Mouse (Mus musculus) gastrocnemius, adult 2 months (tissue): ENCODE results near the gene Nfib. TPM values are rescaled to one million over a fixed set of nuclear protein-coding genes. Genes with fewer than 3 reads are reported as not detected.

ENCODE experiments used
- DNase-seq: peaks from one replicate; pipeline ENCODE4 v3.0.0; 2022
- H3K27ac ChIP-seq: fragments of 200-600 bp; 2 replicates; pipeline ENCODE4 v1.8.1; 2022; ENCODE audit warnings: mild to moderate bottlenecking
- H3K4me3 ChIP-seq: fragments of 200-600 bp; 2 replicates; pipeline ENCODE4 v1.8.1; 2022; ENCODE audit warnings: mild to moderate bottlenecking, moderate library complexity
- CTCF ChIP-seq: fragments of 200-600 bp; IDR thresholded peaks from 2 replicates; pipeline ENCODE4 v1.8.1; 2022; ENCODE audit warnings: antibody characterized with exemption, mild to moderate bottlenecking, moderate library complexity
- intact Hi-C: fragments of 180-260 bp; cut with DNase I; formaldehyde crosslinking; loops from one replicate; pipeline ENCODE4 v1.15.1; 2025
- total RNA-seq, 2 experiments: library from RNA; stranded (reverse); gene quantifications; 2 replicates each; pipeline ENCODE4 v1.2.3; 2021

Nfib gene
- total RNA-seq, 2 experiments from 2014 or later, result 67.9 to 93.6 TPM

- no peak for DNase-seq
- TF ChIP-seq CTCF, result no peak
- intact Hi-C loops, result no loop called here
- H3K4me3 ChIP-seq, result no peak overlapping the region
- H3K27ac ChIP-seq, result no peak overlapping the region
Measured at GRCm38 (mm10) chr4:82518132-82518531, 187.4 kb downstream of the Nfib start.

DNA sequence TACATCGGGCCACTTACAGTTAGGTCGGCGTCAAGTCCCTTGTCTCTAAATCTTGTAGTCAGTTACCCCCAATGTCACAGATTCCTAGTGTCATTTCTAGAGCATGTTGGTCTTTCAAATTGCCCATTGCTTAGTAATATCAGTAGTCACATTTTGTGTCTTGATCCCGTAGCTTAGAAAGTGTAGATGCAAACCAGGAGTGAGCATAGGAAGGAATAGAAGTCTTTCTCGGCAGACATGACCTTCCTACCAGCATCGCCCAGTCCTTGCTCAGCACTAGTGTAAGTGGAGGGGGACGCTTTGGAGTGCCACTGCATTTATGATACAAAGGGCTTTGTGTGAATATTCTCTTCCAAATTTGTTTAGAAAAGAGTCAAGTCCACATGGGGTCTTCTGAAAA lies 188.2 kb downstream of the Nfib start:
- no peak for DNase-seq
- intact Hi-C loops, result no loop called here
- Histone ChIP-seq H3K4me3 (no peak overlapping the region), H3K27ac (peak overlapping the region; percentile 94; the same call in 1 of the 2 replicates)
- TF ChIP-seq CTCF, result no peak

DNA sequence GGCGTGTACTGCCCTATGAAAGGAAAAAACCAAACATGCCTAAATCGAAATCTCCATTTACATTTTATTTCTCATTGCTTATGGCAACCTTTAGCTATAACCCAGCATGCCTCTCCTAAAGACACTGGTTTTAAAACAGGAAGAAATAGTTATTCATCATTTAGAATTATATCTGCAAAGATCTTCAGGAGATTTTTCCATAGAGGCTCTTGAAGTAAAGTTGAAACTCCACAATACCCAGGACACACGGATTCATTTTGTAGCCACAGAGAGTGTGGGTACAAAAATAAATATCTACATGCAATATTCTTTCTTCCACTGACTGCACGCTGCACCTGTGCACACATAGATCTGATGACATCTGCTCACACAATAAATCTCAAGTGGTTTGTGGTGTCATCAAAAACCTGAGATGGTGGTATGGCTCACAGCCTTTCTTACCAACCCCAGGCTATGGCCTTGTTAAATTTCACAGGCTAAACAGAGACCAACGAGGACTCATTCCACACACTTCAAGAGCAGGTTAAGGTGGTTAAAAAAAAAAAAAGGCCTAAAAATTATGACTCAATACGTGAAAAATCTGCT lies 189.2 kb downstream of the Nfib start:
- peak; percentile 25 for DNase-seq
- TF ChIP-seq CTCF, result no peak
- intact Hi-C loops, result no loop called here
- Histone ChIP-seq H3K4me3 (peak overlapping the region; percentile 21; the same call in 1 of the 2 replicates), H3K27ac (peak overlapping the region; percentile 94)

DNA sequence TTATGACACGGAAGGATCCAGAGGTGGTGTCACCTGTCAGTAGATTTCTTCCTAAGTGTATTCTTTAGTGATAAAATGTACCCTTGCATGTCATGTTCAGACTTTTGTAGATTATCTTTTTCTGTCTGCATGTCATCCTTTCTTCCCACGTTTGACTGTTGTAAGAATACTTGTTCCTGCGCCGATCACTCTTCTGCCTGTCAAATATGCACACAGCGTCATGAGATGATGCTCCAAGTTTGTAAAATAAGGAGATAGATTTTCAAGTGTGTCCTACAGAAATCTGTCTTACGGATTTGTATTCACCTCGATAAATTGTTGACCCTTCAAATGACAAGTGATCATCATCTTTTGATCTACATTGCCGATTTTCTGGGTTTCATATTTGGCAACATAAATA lies 190.6 kb downstream of the Nfib start:
- no peak for DNase-seq
- intact Hi-C loops, result no loop called here
- no peak for TF ChIP-seq CTCF
- Histone ChIP-seq H3K27ac (peak overlapping the region; percentile 94; the same call in 1 of the 2 replicates), H3K4me3 (no peak overlapping the region)

GRCm38 (mm10) chr4:82514373-82514772 lies 191.2 kb downstream of the Nfib start:
- Histone ChIP-seq H3K27ac (peak overlapping the region; percentile 94; the same call in 1 of the 2 replicates), H3K4me3 (no peak overlapping the region; the same call in 1 of the 2 replicates)
- no peak for TF ChIP-seq CTCF
- DNase-seq, result no peak
- intact Hi-C loops, result no loop called here

- no peak for DNase-seq
- TF ChIP-seq CTCF, result no peak
- Histone ChIP-seq H3K27ac (peak overlapping the region; percentile 94), H3K4me3 (peak overlapping the region; percentile 98)
- intact Hi-C loops, result no loop called here
Measured at GRCm38 (mm10) chr4:82513426-82513750, 192.2 kb downstream of the Nfib start.

DNA sequence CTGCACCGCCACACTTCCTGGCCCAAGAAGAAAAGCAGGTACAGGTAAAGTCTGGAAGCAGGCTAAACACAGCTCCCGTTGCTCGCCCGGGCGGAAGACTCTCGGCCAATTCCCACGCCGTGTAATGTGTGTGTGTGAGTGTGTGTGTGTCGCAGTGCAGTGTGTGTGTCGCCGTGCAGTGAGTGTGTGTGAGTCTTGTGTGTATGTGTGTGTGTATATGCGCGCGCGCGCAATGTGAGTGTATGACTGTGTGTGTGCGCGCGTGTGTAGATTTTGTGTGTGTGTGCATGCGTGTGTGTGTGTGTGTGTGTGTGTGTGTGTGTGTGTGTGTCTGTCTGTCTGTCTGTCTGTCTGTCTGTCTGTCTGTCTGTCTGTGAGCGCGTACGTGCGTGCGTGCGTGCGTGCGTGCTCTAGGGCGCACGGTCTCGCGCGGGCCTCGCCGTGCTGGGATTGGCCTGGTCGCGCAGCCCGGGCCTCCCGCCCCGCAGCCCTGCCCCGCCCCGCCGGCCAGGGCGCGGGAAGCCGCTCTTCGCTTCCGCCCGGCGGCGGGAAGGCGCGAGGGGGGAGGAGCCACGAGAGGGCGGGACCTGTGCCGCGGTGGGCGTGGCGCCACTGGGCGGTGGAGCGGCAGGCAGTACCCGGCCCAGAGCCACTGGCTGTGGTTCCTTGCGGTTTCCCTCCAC lies 192.7 kb downstream of the Nfib start:
- intact Hi-C loops, result no loop called here
- H3K4me3 ChIP-seq, result peak overlapping the region; percentile 98
- H3K27ac ChIP-seq, result peak overlapping the region; percentile 100
- DNase-seq, result peak; percentile 99
- TF ChIP-seq CTCF, result no peak

DNA sequence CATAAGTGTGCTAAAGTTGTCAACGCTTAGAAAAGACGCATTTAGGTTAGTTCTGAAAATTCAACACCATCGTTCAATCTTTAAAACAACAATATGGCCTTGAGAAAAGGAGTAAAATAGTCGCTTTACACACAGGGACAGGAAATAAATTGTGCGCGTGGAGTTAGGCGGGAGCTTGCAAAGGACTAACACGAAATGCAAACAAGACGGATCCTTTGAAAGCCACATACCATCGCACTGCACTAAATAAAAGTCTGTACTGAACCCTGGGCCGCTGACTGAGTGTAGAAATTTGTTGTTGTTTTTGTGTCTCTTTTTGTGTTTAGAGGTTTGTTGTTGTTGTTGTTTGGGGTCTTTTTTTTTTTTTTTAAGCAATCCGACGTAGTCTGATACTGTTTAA lies 193.2 kb downstream of the Nfib start:
- no peak for DNase-seq
- intact Hi-C loops, result no loop called here
- H3K4me3 ChIP-seq, result peak overlapping the region; percentile 98
- no peak for TF ChIP-seq CTCF
- peak overlapping the region; percentile 100 for H3K27ac ChIP-seq

DNA sequence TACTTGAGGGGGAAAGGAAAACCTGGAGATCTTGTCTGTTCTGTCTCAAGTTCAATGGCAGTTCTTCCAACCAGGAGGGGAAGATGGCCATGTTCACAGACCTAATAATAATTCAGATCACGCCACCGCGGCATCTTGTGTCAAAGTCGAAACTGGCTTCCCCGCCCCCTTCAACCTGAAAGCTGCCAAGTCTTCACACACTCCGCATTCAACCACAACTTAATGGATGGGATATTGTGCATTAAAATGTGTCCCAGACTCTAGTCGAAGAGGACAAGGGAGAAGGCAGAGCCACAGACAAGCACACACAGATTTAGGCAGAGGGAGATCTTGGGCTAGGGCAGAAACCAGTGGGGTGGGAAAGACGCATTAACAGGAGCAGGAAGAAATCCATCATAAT lies 194.0 kb downstream of the Nfib start:
- H3K27ac ChIP-seq, result peak overlapping the region; percentile 100
- no peak for TF ChIP-seq CTCF
- intact Hi-C loops, result loop anchor here (2.0 kb wide), 1 partner anchor 27 kb away; no protein-coding TSS in a partner anchor
- peak overlapping the region; percentile 98 for H3K4me3 ChIP-seq
- peak; percentile 75 for DNase-seq

DNA sequence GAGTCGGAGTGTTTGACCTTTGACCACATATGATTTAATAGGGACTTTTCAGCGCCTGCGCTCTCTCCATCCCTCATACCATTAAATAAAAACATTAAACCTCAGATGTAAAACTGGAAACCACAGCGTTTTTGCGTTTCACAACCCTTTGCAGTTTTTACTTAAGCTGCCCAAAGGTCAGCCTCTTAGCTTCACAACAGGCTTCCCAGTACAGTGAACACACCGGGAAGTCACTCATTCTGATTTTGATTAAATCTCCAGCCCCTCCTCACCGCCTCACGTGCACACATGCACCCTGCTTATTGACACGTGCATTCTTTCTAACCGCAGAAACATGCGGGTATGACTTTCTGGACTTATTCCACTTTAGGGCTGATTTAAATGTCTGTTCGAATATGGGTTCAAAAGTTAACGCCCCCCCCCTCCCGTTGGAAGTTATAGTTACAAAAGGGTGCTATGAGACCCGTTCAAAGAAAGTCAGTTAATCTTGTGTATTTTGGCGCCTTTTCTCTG lies 194.5 kb downstream of the Nfib start:
- no peak for DNase-seq
- H3K27ac ChIP-seq, result peak overlapping the region; percentile 100
- intact Hi-C loops, result loop anchor here (2.0 kb wide), 1 partner anchor 28 kb away; no protein-coding TSS in a partner anchor
- peak overlapping the region; percentile 98 for H3K4me3 ChIP-seq
- no peak for TF ChIP-seq CTCF

- Histone ChIP-seq H3K27ac (peak overlapping the region; percentile 100), H3K4me3 (peak overlapping the region; percentile 98)
- intact Hi-C loops, result loop anchor here (2.0 to 10.0 kb wide), 6 partner anchors 29 to 945 kb away; no protein-coding TSS in a partner anchor
- no peak for DNase-seq
- no peak for TF ChIP-seq CTCF
Measured at GRCm38 (mm10) chr4:82509771-82510170, 195.8 kb downstream of the Nfib start.

GRCm38 (mm10) chr4:82509166-82509767 lies 196.3 kb downstream of the Nfib start:
- DNase-seq, result no peak
- TF ChIP-seq CTCF, result no peak

GRCm38 (mm10) chr4:82508281-82508687 lies 197.3 kb downstream of the Nfib start:
- H3K4me3 ChIP-seq, result peak overlapping the region; percentile 98
- no peak for TF ChIP-seq CTCF
- peak; percentile 61 for DNase-seq
- intact Hi-C loops, result loop anchor here (5.0 to 10.0 kb wide), 5 partner anchors 79 to 943 kb away; no protein-coding TSS in a partner anchor
- peak overlapping the region; percentile 100 for H3K27ac ChIP-seq

More at GRCm38 (mm10) chr4:82509166-82509767, 196.3 kb downstream of the Nfib start:
- H3K4me3 ChIP-seq, result peak overlapping the region; percentile 98
- intact Hi-C loops, result loop anchor here (5.0 to 10.0 kb wide), 5 partner anchors 78 to 944 kb away; no protein-coding TSS in a partner anchor
- peak overlapping the region; percentile 100 for H3K27ac ChIP-seq
